Mouse (Mus musculus): ENCODE measurements around the gene Snrnp35.

GRCm38 (mm10) chr5:124456762-124457161 is 26.2 kb upstream of the Snrnp35 start:
- no peak for TF ChIP-seq CTCF (IDR thresholded peaks at IDR 0.05)
- TF ChIP-seq EP300 (IDR thresholded peaks at IDR 0.05) = no peak
